Mouse (Mus musculus) cortical plate, adult 2 months (tissue): ENCODE data around the gene Mrnip. TPM values are rescaled to one million over a fixed set of nuclear protein-coding genes. Genes with fewer than 3 reads are reported as not detected.

ENCODE experiments used
- H3K27ac ChIP-seq: fragments of 200-500 bp; 2 replicates; pipeline ENCODE4 v1.5.1; 2012; ENCODE audit warnings: low read length, control low read depth, inconsistent platforms; ENCODE audit not compliant: insufficient read depth
- H3K4me1 ChIP-seq: fragments of 200-500 bp; 2 replicates; pipeline ENCODE4 v1.6.1; 2011; ENCODE audit warnings: low read length; ENCODE audit not compliant: control insufficient read depth, insufficient read depth
- H3K4me3 ChIP-seq: fragments of 200-500 bp; 2 replicates; pipeline ENCODE4 v1.5.1; 2011; ENCODE audit warnings: mild to moderate bottlenecking, low read length, control low read depth; ENCODE audit not compliant: insufficient read depth
- CTCF ChIP-seq: fragments of 200-500 bp; IDR thresholded peaks from 2 replicates; pipeline ENCODE4 v1.5.1; 2011; ENCODE audit warnings: mild to moderate bottlenecking, control low read depth, low read length; ENCODE audit not compliant: insufficient read depth; ENCODE audit errors: extremely low read depth
- POLR2A ChIP-seq: fragments of 200-500 bp; IDR thresholded peaks from 2 replicates; pipeline ENCODE4 v1.6.1; 2011; ENCODE audit warnings: mild to moderate bottlenecking, low read length, control low read depth; ENCODE audit not compliant: insufficient read depth; ENCODE audit errors: extremely low read depth
- polyA plus RNA-seq: library from polyadenylated mRNA; depleted of rRNA; stranded (reverse); fragments of >200 nt; gene quantifications from 2 replicates; pipeline ENCODE4 v1.2.3, GENCODE M21; 2012

Mrnip gene
- polyA plus RNA-seq, 1 experiment: 23.7 TPM

- Histone ChIP-seq H3K4me1 (no peaks in the 10 kb centered on the region), H3K4me3 (no peak overlapping the region), H3K27ac (no peak overlapping the region)
- TF ChIP-seq POLR2A: no peak
- no peak for TF ChIP-seq CTCF
These were observed 28.1 kb upstream of the Mrnip start for GRCm38 (mm10) chr11:50146121-50146520.

GRCm38 (mm10) chr11:50147267-50147957 lies 26.8 kb upstream of the Mrnip start:
- no peaks in the 10 kb centered on the region for H3K4me1 ChIP-seq
- H3K4me3 ChIP-seq: no peak overlapping the region
- TF ChIP-seq CTCF: no peak
- TF ChIP-seq POLR2A: no peak
- H3K27ac ChIP-seq: no peak overlapping the region

GRCm38 (mm10) chr11:50147958-50148476 lies 26.2 kb upstream of the Mrnip start:
- H3K27ac ChIP-seq: no peak overlapping the region
- no peak for TF ChIP-seq CTCF
- no peaks in the 10 kb centered on the region for H3K4me1 ChIP-seq
- no peak overlapping the region for H3K4me3 ChIP-seq

GRCm38 (mm10) chr11:50149200-50149599 lies 25.0 kb upstream of the Mrnip start:
- Histone ChIP-seq H3K27ac (no peak overlapping the region), H3K4me1 (no peaks in the 10 kb centered on the region), H3K4me3 (no peak overlapping the region)
- TF ChIP-seq CTCF (no peak), POLR2A (no peak)

GRCm38 (mm10) chr11:50149603-50150150 lies 24.6 kb upstream of the Mrnip start:
- H3K4me3 ChIP-seq: no peak overlapping the region
- no peak overlapping the region for H3K27ac ChIP-seq
- H3K4me1 ChIP-seq: no peaks in the 10 kb centered on the region
- TF ChIP-seq CTCF: no peak
- no peak for TF ChIP-seq POLR2A

- Histone ChIP-seq H3K27ac (no peak overlapping the region), H3K4me1 (no peaks in the 10 kb centered on the region), H3K4me3 (no peak overlapping the region)
- TF ChIP-seq CTCF (no peak), POLR2A (no peak)
These were observed 22.9 kb upstream of the Mrnip start for GRCm38 (mm10) chr11:50151374-50151773.

- H3K27ac ChIP-seq: no peak overlapping the region
- H3K4me1 ChIP-seq: no peaks in the 10 kb centered on the region
- TF ChIP-seq CTCF (no peak), POLR2A (no peak)
- no peak overlapping the region for H3K4me3 ChIP-seq
These were observed 20.1 kb upstream of the Mrnip start for GRCm38 (mm10) chr11:50154166-50154565.

- Histone ChIP-seq H3K27ac (no peak overlapping the region), H3K4me1 (no peaks in the 10 kb centered on the region), H3K4me3 (no peak overlapping the region)
- TF ChIP-seq CTCF (no peak), POLR2A (no peak)
These were observed 19.3 kb upstream of the Mrnip start for GRCm38 (mm10) chr11:50154777-50155520.

- H3K27ac ChIP-seq: no peak overlapping the region
- no peak for TF ChIP-seq POLR2A
- TF ChIP-seq CTCF: no peak
- H3K4me3 ChIP-seq: no peak overlapping the region
- H3K4me1 ChIP-seq: no peaks in the 10 kb centered on the region
These were observed 18.5 kb upstream of the Mrnip start for GRCm38 (mm10) chr11:50155785-50156184.
